Mouse (Mus musculus) C2C12 (cell line): ENCODE measurements around the gene Kif3a. TPM values are rescaled to one million over a fixed set of nuclear protein-coding genes. Genes with fewer than 3 reads are reported as not detected.

Source experiments
- H3K27me3 ChIP-seq: one replicate; pipeline ENCODE4 v1.6.1; 2011; ENCODE audit not compliant: control insufficient read depth, insufficient read depth, insufficient read length
- H3K36me3 ChIP-seq: one replicate; pipeline ENCODE4 v1.6.1; 2011; ENCODE audit not compliant: control insufficient read depth, insufficient read depth
- H3K4me3 ChIP-seq: one replicate; pipeline ENCODE4 v1.5.1; 2011; ENCODE audit warnings: mild to moderate bottlenecking, control low read depth; ENCODE audit not compliant: poor library complexity, insufficient read depth, severe bottlenecking
- H3K79me2 ChIP-seq: one replicate; pipeline ENCODE4 v1.6.1; 2011; ENCODE audit not compliant: control insufficient read depth, insufficient read depth
- H3K79me3 ChIP-seq: one replicate; pipeline ENCODE4 v1.6.1; 2011; ENCODE audit warnings: low read depth, control low read depth
- H3ac ChIP-seq: one replicate; pipeline ENCODE3; 2011; ENCODE audit warnings: low read depth; ENCODE audit not compliant: control insufficient read depth, insufficient read length
- CEBPB ChIP-seq: IDR thresholded peaks from one replicate; pipeline ENCODE4 v1.6.1; 2011; ENCODE audit warnings: low read depth, mild to moderate bottlenecking, control low read depth, moderate library complexity
- CTCF ChIP-seq: IDR thresholded peaks from one replicate; pipeline ENCODE4 v1.5.1; 2011; ENCODE audit not compliant: control insufficient read depth, insufficient read depth, insufficient read length
- FOSL1 ChIP-seq: IDR thresholded peaks from one replicate; pipeline ENCODE4 v1.8.0; 2011; ENCODE audit warnings: mild to moderate bottlenecking, low read length; ENCODE audit not compliant: poor library complexity, insufficient read depth, severe bottlenecking
- MAX ChIP-seq: IDR thresholded peaks from one replicate; pipeline ENCODE4 v1.6.1; 2011; ENCODE audit warnings: mild to moderate bottlenecking, control low read depth
- MYOD1 ChIP-seq: IDR thresholded peaks from one replicate; pipeline ENCODE4 v1.6.1; 2011; ENCODE audit warnings: low read depth; ENCODE audit not compliant: control insufficient read depth, insufficient read length
- MYOG ChIP-seq: IDR thresholded peaks from one replicate; pipeline ENCODE4 v1.6.1; 2011; ENCODE audit not compliant: control insufficient read depth, insufficient read length; ENCODE audit errors: extremely low read depth
- USF1 ChIP-seq: IDR thresholded peaks from one replicate; pipeline ENCODE4 v1.6.1; 2011; ENCODE audit warnings: low read depth, mild to moderate bottlenecking, control low read depth, moderate library complexity
- polyA plus RNA-seq: library from polyadenylated mRNA; unstranded; fragments of >200 nt; fragmentation: generic; extraction: Trizol; gene quantifications from one replicate; pipeline ENCODE4 v1.2.1, GENCODE M21; 2012; ENCODE audit warnings: missing spikeins

The Kif3a gene
- polyA plus RNA-seq, 1 experiment, result 7.9 TPM

DNA sequence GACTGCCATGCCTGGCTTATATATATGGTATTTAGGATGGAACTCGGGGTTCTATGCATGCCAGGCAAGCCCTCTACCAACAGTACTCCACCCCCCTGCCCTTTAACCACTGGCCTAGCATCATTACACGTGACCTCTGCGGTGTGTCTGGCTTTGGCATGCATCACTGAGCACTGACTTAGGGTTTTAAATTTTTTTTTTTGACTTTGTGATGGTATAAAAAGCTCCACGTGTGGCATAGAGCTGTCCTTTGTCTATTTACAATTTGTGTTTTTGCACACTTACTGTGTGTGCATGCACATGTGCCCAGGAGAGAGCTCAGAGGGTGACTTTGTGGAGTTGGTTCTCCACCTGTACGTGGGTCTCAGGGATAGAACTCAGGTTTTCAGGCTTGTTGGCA, 76.8 kb downstream of the Kif3a start:
- no peaks in the 10 kb centered on the region for H3K79me2 ChIP-seq
- H3ac ChIP-seq, result no peak overlapping the region
- no peak overlapping the region for H3K4me3 ChIP-seq
- no peak for TF ChIP-seq MYOD1
- TF ChIP-seq MYOG, result no peak
- TF ChIP-seq FOSL1, result no peak
- no peak for TF ChIP-seq MAX
- TF ChIP-seq CTCF, result no peak
- TF ChIP-seq CEBPB, result no peak
- TF ChIP-seq USF1, result no peak
- peaks cover 6% of the 10 kb centered on the region for H3K36me3 ChIP-seq
- peaks cover 6% of the 10 kb centered on the region for H3K27me3 ChIP-seq
- H3K79me3 ChIP-seq, result no peaks in the 10 kb centered on the region

DNA sequence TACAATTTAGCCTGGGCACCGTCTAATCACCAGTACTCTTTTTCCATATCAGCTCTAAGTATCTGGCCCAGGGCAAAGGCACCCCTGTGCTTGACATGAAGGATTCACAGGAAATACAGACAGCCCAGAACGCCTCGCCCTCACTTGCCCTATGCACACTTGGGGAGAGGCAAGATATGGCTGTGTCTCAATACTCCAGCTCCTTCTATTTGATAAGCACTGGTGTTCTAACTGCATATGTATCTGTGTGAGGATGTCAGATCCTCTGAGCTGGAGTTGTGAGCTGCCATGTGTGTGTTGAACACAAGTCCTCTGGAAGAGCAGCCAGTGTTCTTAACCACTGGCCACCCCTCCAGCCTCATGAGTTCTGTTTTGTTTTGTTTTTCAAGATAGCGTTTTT, 84.3 kb downstream of the Kif3a start:
- H3K36me3 ChIP-seq, result peaks cover 68% of the 10 kb centered on the region
- H3K79me2 ChIP-seq, result no peaks in the 10 kb centered on the region
- TF ChIP-seq CEBPB (no peak), USF1 (no peak), MYOD1 (no peak), MAX (no peak), FOSL1 (no peak), CTCF (no peak), MYOG (no peak)
- no peak overlapping the region for H3K4me3 ChIP-seq
- no peak overlapping the region for H3ac ChIP-seq
- H3K27me3 ChIP-seq, result no peaks in the 10 kb centered on the region
- H3K79me3 ChIP-seq, result no peaks in the 10 kb centered on the region

Other genes with a start within 250 kb of the Kif3a start
- gene Zcchc10, start 242.7 kb upstream of the Kif3a start, polyA plus RNA-seq, result 8.2 TPM
- 12.1 TPM for gene Aff4, start 216.5 kb upstream of the Kif3a start, polyA plus RNA-seq
- not detected for gene Leap2, start 144.2 kb upstream of the Kif3a start, polyA plus RNA-seq
- gene Uqcrq, start 136.5 kb upstream of the Kif3a start, polyA plus RNA-seq, result 664 TPM
- 0.70 TPM for gene Gdf9, start 136.4 kb upstream of the Kif3a start, polyA plus RNA-seq
- not detected for gene Gm10447, start 110.3 kb upstream of the Kif3a start, polyA plus RNA-seq
- gene Shroom1, start 110.2 kb upstream of the Kif3a start, polyA plus RNA-seq, result 0.82 TPM
- gene Gm9837, start 96.9 kb upstream of the Kif3a start, polyA plus RNA-seq, result not detected
- gene Gm9945, start 87.2 kb upstream of the Kif3a start, polyA plus RNA-seq, result not detected
- not detected for gene Sowaha, start 87.1 kb upstream of the Kif3a start, polyA plus RNA-seq
- 32.7 TPM for gene Sept8, start 48.1 kb upstream of the Kif3a start, polyA plus RNA-seq
- gene Il4, start 51.3 kb downstream of the Kif3a start, polyA plus RNA-seq, result not detected
- not detected for gene Il13, start 67.3 kb downstream of the Kif3a start, polyA plus RNA-seq
- gene Rad50, start 139.9 kb downstream of the Kif3a start, polyA plus RNA-seq, result 7.9 TPM
- not detected for gene Il5, start 153.4 kb downstream of the Kif3a start, polyA plus RNA-seq
- 26.7 TPM for gene Irf1, start 202.6 kb downstream of the Kif3a start, polyA plus RNA-seq
- gene Gm17334, start 205.8 kb downstream of the Kif3a start, polyA plus RNA-seq, result 0.18 TPM